Mouse (Mus musculus): ENCODE results near the gene Zfp991. TPM values are rescaled to one million over a fixed set of nuclear protein-coding genes. Genes with fewer than 3 reads are reported as not detected.
"Not testable (repeated sequence)": the region's sequence is repeated elsewhere in the genome, so short reads cannot be mapped to it uniquely, and the experiment has no call there.

Zfp991 gene
- total RNA-seq, 2 experiments from 2014 or later = 28.4 to 64.7 TPM

- ATAC-seq (replicated peaks; ENCODE audit: poor library complexity) = 0 out of 2 replicates have a peak, but pooled peaks have one; percentile 17
Measured at GRCm38 (mm10) chr4:147181969-147182705, 50.3 kb downstream of the Zfp991 start.

DNA sequence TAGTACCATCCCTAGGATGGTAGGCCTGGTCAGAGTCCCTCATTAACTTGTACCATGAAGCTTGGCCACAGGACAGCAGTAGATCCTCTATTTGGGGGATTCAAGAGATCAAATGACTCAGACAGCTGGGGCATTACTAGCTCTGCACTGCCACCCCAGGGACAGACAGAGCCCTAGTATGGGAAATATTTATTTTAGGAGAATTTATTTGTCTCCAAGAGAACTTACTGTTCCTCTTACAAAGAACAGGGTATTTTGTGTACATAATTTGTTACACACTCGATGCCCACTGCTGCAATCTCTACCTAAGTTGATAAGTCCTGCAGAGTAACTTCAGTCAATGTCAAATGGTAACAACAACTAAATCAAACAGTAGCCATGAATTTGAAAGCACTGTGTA is 55.0 kb downstream of the Zfp991 start:
- ATAC-seq (replicated peaks; ENCODE audit: poor library complexity) = peak; percentile 18; the same call in 1 of the 2 replicates

DNA sequence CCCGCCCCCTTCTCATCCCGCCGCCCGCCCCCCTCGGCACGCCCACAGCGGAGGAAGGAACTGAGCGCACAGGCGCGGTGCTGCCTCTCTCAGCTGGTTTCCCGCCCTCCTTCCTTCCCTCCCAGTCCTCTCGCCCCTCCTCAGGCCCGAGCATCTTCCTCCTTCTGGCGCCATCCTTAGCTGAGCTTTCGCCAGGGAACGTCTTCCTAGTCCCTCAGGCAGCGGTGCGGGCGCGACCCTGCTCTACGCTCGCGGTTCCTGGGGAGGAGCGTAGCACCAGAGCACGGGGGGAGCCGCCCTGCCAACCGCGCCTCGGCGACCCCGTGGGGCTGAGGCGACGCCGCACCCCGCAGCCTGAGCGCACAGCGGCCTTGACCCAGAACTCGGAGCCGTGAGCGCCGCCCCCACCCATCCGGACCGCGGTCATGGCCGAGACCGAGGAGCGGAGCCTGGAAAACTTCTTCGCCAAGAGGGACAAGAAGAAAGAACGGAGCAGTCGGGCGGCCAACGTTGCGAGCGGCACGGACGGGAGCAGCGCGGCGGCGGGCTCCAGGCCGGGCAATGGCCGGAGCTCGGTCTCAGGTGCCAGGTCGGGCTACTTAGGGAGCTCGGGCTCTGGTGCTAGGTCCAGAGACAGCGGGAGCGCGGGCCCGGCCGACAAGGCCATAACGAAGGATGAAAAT is 55.6 kb downstream of the Zfp991 start:
- ATAC-seq (replicated peaks; ENCODE audit: poor library complexity) = peak; percentile 32

- not testable (repeated sequence) for ATAC-seq (replicated peaks; ENCODE audit: poor library complexity)
Measured at GRCm38 (mm10) chr4:147195186-147195585, 63.3 kb downstream of the Zfp991 start.

GRCm38 (mm10) chr4:147197210-147197609 is 65.4 kb downstream of the Zfp991 start:
- ATAC-seq (replicated peaks; ENCODE audit: poor library complexity) = not testable (repeated sequence)

- peak; percentile 26; the same call in 1 of the 2 replicates for ATAC-seq (replicated peaks; ENCODE audit: poor library complexity)
Measured at GRCm38 (mm10) chr4:147199055-147199750, 67.4 kb downstream of the Zfp991 start.

DNA sequence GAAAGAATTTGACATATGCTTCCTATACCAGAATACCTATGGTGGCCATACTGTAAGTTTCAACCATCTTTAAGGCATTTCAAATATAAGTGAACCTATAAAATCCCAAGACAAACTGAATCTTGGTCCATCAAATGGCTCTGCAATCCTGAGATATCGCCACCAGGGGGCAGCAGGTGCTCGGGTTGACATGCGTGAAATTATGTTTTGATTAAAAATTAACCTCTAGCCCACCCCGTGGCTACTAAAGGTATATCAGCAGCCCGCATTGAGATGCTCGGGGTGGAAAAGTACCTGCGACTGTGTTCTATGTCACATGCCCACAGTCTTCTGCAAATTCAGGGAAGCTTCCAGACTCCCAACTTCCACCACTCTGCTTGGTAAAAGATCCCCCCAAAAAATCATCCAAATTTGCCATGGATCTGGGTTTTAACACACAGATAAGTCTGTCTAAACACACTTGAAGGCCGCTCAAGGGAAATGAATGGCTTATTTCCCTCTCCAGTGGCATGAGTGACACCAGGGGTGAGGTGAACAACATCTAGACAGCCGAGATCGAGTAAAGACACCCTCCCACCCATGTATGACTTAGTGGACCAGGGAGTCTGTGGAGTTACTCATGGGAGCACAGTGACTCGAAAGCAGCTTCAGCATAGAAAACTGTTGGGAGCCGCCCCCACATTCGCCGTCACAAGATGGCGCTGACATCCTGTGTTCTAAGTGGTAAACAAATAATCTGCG is 70.3 kb downstream of the Zfp991 start:
- peak; percentile 59 for ATAC-seq (replicated peaks; ENCODE audit: poor library complexity)

DNA sequence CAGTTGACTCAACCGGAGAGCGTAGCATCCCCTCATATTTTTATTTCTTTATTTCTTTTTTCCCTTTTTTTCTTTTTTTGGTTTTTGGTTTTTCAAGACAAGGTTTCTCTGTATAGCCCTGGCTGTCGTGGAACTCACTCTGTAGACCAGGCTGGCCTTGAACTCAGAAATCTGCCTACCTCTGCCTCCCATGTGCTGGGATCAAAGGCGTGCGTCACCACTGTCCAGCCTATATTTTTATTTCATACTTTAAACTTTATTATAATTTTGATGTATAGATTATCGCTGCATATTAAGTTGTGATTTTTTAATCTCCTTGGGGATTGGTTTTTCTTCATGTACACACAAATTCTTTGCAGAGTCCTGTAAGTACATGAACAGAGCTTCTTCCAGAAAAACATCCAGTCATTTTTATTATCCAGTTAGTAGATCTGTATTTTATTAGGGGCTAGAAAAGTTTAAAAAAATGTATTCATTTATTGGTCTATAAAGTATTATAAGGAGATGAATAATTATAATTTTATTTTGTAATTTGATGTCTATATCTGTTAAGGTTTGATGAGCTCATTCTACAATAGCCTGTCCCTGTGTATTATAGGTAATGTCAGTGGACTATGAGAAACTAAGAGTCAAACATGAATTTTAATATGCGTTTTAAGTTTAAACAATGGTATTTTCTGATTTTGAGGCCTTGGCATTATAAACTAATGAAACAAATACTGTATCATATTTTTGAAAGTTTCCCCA is 80.5 kb downstream of the Zfp991 start:
- ATAC-seq (replicated peaks; ENCODE audit: poor library complexity) = not testable (repeated sequence)

GRCm38 (mm10) chr4:147214233-147214632 is 82.4 kb downstream of the Zfp991 start:
- 0 out of 2 replicates have a peak, but pooled peaks have one; percentile 9 for ATAC-seq (replicated peaks; ENCODE audit: poor library complexity)

- not testable (repeated sequence) for ATAC-seq (replicated peaks; ENCODE audit: poor library complexity)
Measured at GRCm38 (mm10) chr4:147217676-147218075, 85.8 kb downstream of the Zfp991 start.

DNA sequence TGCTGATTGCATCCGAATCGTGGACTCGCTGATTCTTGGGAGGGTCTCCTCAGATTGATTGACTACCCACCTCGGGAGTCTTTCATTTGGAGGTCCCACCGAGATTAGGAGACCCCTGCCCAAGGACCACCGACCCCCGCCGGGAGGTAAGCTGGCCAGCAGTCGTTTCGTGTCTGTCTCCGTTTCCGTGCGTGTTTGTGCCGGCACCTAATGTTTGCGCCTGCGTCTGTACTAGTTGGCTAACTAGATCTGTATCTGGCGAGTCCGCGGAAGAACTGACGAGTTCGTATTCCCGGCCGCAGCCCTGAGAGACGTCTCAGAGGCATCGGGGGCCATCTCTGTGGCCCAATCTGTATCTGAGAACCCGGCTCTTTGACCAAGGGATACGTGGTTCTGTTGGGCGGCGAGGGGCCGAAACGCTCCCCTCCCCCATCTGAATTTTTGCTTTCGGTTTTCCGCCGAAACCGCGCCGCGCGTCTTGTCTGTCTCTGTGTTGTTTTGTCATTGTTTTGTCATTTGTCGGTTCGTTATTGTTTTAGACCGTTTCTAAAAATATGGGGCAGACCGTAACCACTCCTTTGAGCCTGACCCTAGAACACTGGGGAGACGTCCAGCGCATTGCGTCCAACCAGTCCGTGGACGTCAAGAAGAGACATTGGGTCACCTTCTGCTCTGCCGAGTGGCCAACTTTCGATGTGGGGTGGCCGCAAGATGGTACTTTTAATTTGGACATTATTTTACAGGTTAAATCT is 87.7 kb downstream of the Zfp991 start:
- ATAC-seq (replicated peaks; ENCODE audit: poor library complexity) = not testable (repeated sequence)

GRCm38 (mm10) chr4:147220226-147220625 is 88.4 kb downstream of the Zfp991 start:
- not testable (repeated sequence) for ATAC-seq (replicated peaks; ENCODE audit: poor library complexity)

GRCm38 (mm10) chr4:147222021-147222420 is 90.2 kb downstream of the Zfp991 start:
- ATAC-seq (replicated peaks; ENCODE audit: poor library complexity) = not testable (repeated sequence)

GRCm38 (mm10) chr4:147223778-147224435 is 92.1 kb downstream of the Zfp991 start:
- ATAC-seq (replicated peaks; ENCODE audit: poor library complexity) = not testable (repeated sequence)

DNA sequence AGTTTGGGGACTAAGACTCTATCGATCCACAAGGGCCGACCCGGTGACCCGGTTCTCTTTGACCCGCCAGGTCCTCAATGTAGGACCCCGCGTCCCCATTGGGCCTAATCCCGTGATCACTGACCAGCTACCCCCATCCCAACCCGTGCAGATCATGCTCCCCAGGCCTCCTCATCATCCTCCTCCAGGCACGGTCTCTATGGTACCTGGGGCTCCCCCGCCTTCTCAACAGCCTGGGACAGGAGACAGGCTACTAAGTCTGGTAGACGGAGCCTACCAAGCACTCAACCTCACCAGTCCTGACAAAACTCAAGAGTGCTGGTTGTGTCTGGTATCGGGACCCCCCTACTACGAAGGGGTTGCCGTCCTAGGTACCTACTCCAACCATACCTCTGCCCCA is 93.8 kb downstream of the Zfp991 start:
- ATAC-seq (replicated peaks; ENCODE audit: poor library complexity) = not testable (repeated sequence)

DNA sequence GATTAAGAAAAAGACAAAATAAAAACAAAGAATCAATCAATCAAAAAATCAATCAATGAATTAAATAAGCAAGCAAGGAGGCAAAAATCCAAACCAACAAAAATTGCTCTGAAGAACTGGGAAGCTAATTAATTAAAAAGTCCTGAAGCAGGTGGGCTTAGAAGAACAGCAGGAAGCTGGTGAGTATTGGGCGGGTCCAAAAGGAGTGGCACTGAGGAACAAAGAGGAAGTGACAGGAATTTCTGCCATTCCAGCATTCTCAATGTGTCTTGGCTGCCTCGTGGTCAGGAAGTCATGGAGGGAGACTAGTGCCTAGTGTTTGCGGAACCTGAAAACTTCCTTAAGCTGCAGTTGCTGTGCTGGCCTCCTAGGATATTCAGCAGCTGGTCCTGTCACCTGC is 98.2 kb downstream of the Zfp991 start:
- ATAC-seq (replicated peaks; ENCODE audit: poor library complexity) = not testable (repeated sequence)

Data from megakaryocyte progenitor cell, adult 5-6 weeks (primary cell).